Mouse (Mus musculus) frontal cortex, adult (tissue): ENCODE data around the gene Gnaz.

Source experiments
- ATAC-seq: cut with Nextera tagmentation; 2 replicates; pipeline ENCODE4 v1.9.2; 2017; ENCODE audit warnings: mild to moderate bottlenecking, moderate library complexity, mixed read lengths; ENCODE audit not compliant: low TSS enrichment

The Gnaz gene

DNA sequence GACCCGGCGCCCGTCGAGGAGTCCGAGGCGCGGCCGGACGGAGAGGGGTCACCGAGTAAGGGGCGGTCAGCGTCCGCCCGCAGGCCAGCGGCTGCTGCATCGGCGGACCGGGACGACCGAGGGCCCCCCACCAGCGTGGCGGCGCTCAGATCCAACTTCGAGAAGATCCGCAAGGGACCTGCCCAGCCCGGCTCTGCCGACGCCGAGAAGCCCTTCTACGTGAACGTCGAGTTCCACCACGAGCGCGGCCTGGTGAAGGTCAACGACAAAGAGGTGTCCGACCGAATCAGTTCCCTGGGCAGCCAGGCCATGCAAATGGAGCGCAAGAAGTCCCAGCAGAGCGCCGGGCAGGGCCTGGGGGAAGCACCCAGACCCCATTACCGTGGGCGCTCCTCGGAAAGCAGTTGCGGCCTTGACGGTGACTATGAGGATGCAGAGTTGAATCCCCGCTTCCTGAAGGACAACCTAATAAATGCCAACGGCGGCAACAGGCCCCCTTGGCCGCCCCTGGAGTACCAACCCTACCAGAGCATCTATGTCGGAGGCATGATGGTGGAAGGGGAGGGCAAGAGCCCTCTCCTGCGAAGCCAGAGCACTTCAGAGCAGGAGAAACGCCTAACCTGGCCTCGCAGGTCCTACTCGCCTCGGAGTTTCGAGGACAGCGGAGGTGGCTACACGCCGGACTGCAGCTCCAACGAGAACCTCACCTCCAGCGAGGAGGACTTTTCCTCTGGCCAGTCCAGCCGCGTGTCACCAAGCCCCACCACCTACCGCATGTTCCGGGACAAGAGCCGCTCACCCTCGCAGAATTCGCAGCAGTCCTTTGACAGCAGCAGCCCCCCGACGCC lies 94.6 kb downstream of the Gnaz start:
- ATAC-seq: no peak

DNA sequence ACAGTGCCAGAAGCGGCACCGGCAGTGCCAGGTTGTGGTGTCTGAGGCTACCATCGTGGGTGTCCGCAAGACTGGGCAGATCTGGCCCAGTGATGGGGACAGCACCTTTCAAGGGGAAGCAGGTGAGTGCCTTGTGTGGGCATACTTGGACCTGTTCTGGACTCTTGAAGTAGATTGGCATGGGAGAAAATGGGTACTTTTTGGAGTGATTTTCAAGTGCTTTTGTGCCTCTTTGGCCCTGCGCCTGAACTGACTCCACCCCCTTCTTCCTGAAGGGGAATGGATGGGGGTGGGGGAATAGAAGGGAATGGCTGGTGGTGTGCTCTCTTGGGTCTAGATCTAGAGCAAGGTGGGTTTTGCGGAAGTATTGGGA lies 95.2 kb downstream of the Gnaz start:
- no peak for ATAC-seq

GRCm38 (mm10) chr10:75062621-75063020 lies 95.6 kb downstream of the Gnaz start:
- ATAC-seq: no peak

DNA sequence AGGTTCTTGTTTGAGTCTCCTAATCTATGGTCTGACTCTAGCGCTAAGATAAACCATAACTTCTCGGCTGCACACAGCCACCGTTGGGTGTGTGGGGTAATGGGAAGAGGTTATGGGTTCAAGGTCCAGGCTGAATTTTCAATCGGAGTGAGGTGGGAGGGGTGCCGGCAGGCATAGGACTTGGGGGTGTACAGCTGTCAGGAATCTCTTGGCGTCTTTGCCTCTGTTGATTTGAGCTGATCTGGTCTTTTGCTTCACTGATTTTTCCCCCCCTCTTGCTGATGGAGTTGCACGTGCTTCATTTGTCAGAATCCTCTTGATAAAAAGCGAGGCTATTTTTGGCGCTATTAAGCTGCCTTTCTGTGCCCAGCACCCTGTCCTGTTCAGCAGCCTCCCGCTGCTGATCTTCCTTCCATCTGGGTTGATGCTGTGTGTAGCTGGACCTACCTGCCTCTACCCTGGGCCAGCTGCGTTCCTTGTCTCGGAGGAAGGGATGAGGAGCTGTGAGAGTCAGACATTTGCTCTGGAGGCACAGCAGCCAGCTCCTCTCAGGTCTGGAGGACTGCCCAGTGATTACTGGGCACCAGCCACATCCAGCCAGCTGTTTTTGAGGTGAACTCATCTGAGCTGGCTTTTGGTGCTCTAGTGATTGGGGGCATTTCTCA lies 96.5 kb downstream of the Gnaz start:
- ATAC-seq: no peak

DNA sequence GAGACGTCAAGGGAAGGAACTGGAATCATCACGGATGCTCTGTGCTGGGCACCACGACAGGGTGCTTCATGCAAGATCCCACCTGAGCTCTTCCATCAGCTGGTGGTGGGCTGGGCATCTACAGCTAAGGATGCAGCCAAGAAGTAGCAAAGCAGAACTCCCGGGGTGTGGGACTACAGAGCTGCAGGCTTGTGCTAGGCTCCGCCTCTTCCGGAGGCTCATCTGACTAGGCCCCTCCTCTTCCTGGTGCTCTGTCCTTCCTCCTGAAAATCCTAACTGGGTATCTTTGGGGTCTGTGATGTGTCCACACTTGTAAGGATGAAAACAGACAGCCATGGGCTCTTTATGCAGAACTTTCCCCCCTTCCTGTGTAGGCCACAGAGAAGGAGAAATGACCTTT lies 98.7 kb downstream of the Gnaz start:
- ATAC-seq: no peak
